Mouse (Mus musculus) neural tube, embryonic 14.5 days (tissue): Measurements from ENCODE around the gene Cd1d1. TPM values are rescaled to one million over a fixed set of nuclear protein-coding genes. Genes with fewer than 3 reads are reported as not detected.
A peak's percentile ranks its signal among the peaks of the same experiment; 100 is the strongest.

Experiments
- ATAC-seq: fragments of 200-750 bp; cut with Nextera tagmentation; 2 replicates; pipeline ENCODE4 v1.8.0; 2017; ENCODE audit warnings: low read depth, mild to moderate bottlenecking, moderate TSS enrichment, moderate library complexity
- H3K27ac ChIP-seq: fragments of 300-500 bp; sonication (generic); 2 replicates; pipeline ENCODE4 v1.5.1; 2014; ENCODE audit warnings: low read depth, mild to moderate bottlenecking, control low read depth, low read length, moderate library complexity, mixed read lengths
- H3K27me3 ChIP-seq: fragments of 300-500 bp; sonication (generic); 2 replicates; pipeline ENCODE4 v1.6.1; 2014; ENCODE audit warnings: low read length; ENCODE audit not compliant: control insufficient read depth, insufficient read depth
- H3K36me3 ChIP-seq: fragments of 300-500 bp; sonication (generic); 2 replicates; pipeline ENCODE4 v1.6.1; 2014; ENCODE audit warnings: low read length, mixed read lengths; ENCODE audit not compliant: control insufficient read depth, insufficient read depth
- H3K4me1 ChIP-seq: fragments of 300-500 bp; sonication (generic); 2 replicates; pipeline ENCODE4 v1.6.1; 2014; ENCODE audit warnings: low read length; ENCODE audit not compliant: control insufficient read depth, insufficient read depth
- H3K4me2 ChIP-seq: fragments of 300-500 bp; sonication (generic); 2 replicates; pipeline ENCODE4 v1.6.1; 2014; ENCODE audit warnings: mild to moderate bottlenecking, low read depth, low read length, control low read depth
- H3K4me3 ChIP-seq: fragments of 300-500 bp; sonication (generic); 2 replicates; pipeline ENCODE4 v1.5.1; 2014; ENCODE audit warnings: low read depth, low read length, control low read depth, mixed read lengths
- H3K9ac ChIP-seq: fragments of 300-500 bp; sonication (generic); replicated peaks from 2 replicates; pipeline ENCODE4 v1.6.1; 2014; ENCODE audit warnings: low read depth, mild to moderate bottlenecking, control low read depth, low read length, mixed read lengths
- H3K9me3 ChIP-seq: fragments of 300-500 bp; sonication (generic); 2 replicates; pipeline ENCODE4 v1.6.1; 2016; ENCODE audit warnings: low read length; ENCODE audit not compliant: control insufficient read depth
- WGBS: fragments of 180-500 bp; shearing (Covaris S2); extraction: QIAGEN DNeasy Blood & Tissue Kit; methylation state at CpG from one replicate; pipeline ENCODE4 v1.1.7; 2014; 5-methylcytosine and 5-hydroxymethylcytosine counted together
- polyA plus RNA-seq: library from polyadenylated mRNA; unstranded; fragments of >200 nt; fragmentation: Nextera tagmentation; extraction: Ambion mirVana; gene quantifications from 2 replicates; pipeline ENCODE4 v1.2.1, GENCODE M21; 2014

Cd1d1 gene
- 52.4 and 58.7 TPM in 2 replicates for polyA plus RNA-seq

DNA sequence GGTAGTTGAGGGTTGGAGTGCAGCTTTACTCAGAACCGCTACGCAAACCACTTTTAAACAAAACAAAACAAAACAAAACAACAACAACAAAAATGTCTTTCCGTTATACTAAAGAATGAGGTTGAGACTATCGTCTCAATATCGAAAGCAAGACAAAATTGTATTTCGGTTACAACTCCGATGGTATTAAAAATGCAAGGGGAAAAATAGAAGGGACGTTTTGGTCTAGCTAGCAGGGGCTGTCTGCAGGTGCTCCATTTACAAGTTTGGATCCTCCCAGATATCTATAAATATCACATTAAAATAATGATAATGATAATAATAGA, at the start of gene Cd1d1:
Gene Cd1d1, minus strand, starts transcription at position 27 of the 326 bp plus-strand sequence.
- no peaks in the 10 kb centered on the region for H3K9me3 ChIP-seq
- H3K27ac ChIP-seq, result peak within 1 kb of the TSS; percentile 86
- H3K36me3 ChIP-seq, result no peaks in the 10 kb centered on the region
- WGBS, result 28% methylated on average over 8 of the region's 8 CpGs
- ATAC-seq, result no peak
- 0 out of 2 replicates have a peak, but pooled peaks cover 2% of the 10 kb centered on the region for H3K4me1 ChIP-seq
- H3K4me2 ChIP-seq, result peak within 1 kb of the TSS; percentile 68
- H3K4me3 ChIP-seq, result peak within 1 kb of the TSS; percentile 42
- no peaks in the 10 kb centered on the region for H3K27me3 ChIP-seq
- peak within 1 kb of the TSS; percentile 62 for H3K9ac ChIP-seq

DNA sequence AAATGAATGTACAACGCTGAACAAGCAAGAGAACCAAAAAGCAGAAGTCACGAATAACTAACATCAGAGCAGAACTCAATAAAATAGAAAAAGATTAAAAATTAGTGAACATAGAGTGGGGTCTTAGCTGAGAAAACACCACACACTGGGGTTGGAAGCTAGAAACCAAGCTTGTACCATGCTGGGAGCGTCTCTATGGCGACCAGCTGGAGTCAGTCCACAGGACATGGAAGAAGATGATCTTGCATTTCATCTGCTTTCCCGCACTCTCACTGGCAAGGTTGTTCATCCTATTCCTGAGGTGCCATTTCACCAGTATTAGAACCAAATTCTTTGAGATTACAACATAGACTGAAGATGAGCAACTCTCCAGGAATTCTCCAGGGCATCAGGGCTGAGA, 48.6 kb upstream of the Cd1d1 start:
- Histone ChIP-seq H3K27me3 (no peaks in the 10 kb centered on the region), H3K4me3 (no peak overlapping the region), H3K27ac (no peak overlapping the region), H3K4me2 (no peak overlapping the region), H3K4me1 (no peaks in the 10 kb centered on the region), H3K36me3 (no peaks in the 10 kb centered on the region), H3K9me3 (no peaks in the 10 kb centered on the region), H3K9ac (no peak overlapping the region)
- 84% methylated on average over 5 of the region's 5 CpGs for WGBS
- no peak for ATAC-seq

DNA sequence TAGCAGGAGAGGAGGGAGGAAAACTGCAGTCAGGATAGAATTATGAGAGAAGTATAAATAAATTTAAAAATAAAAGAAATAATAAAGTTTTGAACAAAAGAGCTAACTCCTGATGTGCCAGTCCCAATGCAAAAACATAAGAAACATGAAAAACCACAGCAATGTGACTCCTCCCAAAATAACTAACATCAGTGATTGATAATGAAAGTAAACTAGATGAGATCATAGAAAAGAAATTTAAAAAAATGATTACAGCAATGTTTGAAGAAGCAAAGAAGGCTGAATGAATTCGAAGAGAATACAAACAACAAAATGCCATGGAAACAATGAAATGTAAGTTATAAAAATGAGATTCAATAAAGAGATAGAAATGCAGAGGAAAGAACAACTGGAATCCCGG, 42.5 kb upstream of the Cd1d1 start:
- Histone ChIP-seq H3K9me3 (no peaks in the 10 kb centered on the region), H3K27ac (no peak overlapping the region), H3K36me3 (no peaks in the 10 kb centered on the region), H3K27me3 (no peaks in the 10 kb centered on the region), H3K4me2 (no peak overlapping the region), H3K4me3 (no peak overlapping the region), H3K9ac (no peak overlapping the region), H3K4me1 (no peaks in the 10 kb centered on the region)
- no peak for ATAC-seq
- WGBS, result 77% methylated on average over 2 of the region's 2 CpGs

DNA sequence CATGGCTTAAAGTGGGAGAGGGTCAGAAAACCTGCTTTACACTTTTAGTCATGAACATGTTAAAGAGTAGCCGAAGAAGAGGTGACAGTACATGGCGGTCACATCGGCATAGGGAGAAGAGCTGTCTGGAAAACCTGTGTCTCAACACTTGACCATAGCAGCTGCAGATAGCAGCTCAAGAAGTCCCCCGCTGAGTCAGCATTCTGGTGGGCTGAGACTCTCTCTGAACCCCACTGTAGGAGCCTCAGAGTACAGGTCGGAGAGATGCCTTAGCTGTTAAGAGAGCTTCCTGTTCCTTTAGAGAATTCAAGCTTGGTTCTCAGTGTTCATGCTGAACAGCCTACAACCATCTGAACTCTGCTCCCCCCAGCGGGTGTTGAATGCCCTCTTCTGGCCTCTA, 39.3 kb upstream of the Cd1d1 start:
- no peak overlapping the region for H3K4me3 ChIP-seq
- no peak overlapping the region for H3K27ac ChIP-seq
- H3K9ac ChIP-seq, result no peak overlapping the region
- H3K27me3 ChIP-seq, result no peaks in the 10 kb centered on the region
- no peak for ATAC-seq
- no peaks in the 10 kb centered on the region for H3K4me1 ChIP-seq
- no peaks in the 10 kb centered on the region for H3K36me3 ChIP-seq
- H3K4me2 ChIP-seq, result no peak overlapping the region
- whole genome bisulfite sequencing, result 85% methylated on average over 6 of the region's 6 CpGs
- H3K9me3 ChIP-seq, result no peaks in the 10 kb centered on the region

DNA sequence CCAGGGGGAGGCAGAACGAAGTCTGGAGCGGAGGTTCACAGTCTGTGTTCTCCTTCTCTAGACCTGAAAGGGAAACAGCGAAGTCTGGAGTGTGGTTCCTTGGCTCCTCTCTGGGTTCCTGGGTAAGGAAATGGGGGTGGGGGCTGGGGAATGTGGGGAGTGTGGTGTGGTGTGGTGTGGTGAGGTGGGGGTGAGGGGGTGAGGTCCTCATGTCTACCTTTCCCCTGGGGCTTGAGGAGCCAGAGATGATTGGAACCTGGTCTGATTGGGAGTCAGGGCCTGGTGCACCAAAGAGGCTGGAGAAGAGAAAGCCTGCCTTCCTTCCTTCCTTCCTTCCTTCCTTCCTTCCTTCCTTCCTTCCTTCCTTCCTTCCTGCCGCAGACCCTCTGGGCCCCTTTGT, 34.8 kb upstream of the Cd1d1 start:
- Histone ChIP-seq H3K9ac (no peak overlapping the region), H3K36me3 (no peaks in the 10 kb centered on the region), H3K4me1 (no peaks in the 10 kb centered on the region), H3K27me3 (no peaks in the 10 kb centered on the region), H3K4me3 (no peak overlapping the region), H3K4me2 (no peak overlapping the region), H3K27ac (no peak overlapping the region), H3K9me3 (no peaks in the 10 kb centered on the region)
- no peak for ATAC-seq
- WGBS, result 97% methylated on average over 4 of the region's 4 CpGs

DNA sequence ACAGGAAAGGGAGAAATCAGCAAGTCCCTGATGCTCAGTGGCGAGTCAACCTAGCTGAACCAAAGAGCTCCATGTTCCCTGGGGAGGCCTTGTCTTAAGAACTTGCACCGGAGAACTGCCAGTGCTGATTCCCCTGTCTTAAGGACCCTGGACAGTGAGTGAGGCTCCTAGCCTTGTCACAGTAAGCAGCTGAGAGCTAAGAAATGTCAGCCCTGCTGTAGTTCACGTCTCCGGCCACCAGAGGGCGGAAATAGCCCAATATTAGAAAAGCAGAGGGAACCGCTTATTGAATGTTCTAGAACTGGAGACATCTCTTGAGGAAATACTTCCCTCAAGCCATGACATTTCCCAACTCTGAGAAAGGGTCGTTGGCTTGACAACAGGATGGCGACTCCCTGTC, 34.1 kb upstream of the Cd1d1 start:
- Histone ChIP-seq H3K4me1 (no peaks in the 10 kb centered on the region), H3K9ac (no peak overlapping the region), H3K27ac (no peak overlapping the region), H3K4me2 (no peak overlapping the region), H3K9me3 (no peaks in the 10 kb centered on the region), H3K27me3 (no peaks in the 10 kb centered on the region), H3K4me3 (no peak overlapping the region), H3K36me3 (no peaks in the 10 kb centered on the region)
- peak; percentile 31; the same call in 1 of the 2 replicates for ATAC-seq
- WGBS, result 31% methylated on average over 8 of the region's 8 CpGs

DNA sequence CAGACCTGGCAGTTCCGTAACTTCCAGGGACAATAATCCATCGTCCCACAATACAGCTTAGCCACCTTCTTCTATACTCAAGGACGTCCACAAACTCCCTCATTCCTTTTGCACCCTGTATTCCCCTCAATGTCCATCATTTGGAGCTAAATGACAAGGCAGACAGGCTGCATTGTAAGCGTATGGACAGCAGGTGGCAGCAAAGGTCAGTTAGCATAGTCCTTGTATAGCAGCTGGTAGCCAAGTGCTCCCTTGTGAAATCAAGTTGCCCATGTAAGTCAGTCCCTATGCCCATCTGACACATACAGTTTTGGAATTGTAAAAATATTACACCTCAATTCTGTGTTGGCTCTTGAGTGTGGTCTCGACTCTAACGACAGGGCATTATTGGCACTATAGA, 31.6 kb upstream of the Cd1d1 start:
- no peak overlapping the region for H3K9ac ChIP-seq
- no peaks in the 10 kb centered on the region for H3K9me3 ChIP-seq
- ATAC-seq, result peak; percentile 61; the same call in 1 of the 2 replicates
- H3K27me3 ChIP-seq, result no peaks in the 10 kb centered on the region
- no peak overlapping the region for H3K4me3 ChIP-seq
- H3K4me2 ChIP-seq, result no peak overlapping the region
- H3K36me3 ChIP-seq, result no peaks in the 10 kb centered on the region
- WGBS, result 20% methylated on average over 6 of the region's 6 CpGs
- H3K4me1 ChIP-seq, result no peaks in the 10 kb centered on the region
- no peak overlapping the region for H3K27ac ChIP-seq

DNA sequence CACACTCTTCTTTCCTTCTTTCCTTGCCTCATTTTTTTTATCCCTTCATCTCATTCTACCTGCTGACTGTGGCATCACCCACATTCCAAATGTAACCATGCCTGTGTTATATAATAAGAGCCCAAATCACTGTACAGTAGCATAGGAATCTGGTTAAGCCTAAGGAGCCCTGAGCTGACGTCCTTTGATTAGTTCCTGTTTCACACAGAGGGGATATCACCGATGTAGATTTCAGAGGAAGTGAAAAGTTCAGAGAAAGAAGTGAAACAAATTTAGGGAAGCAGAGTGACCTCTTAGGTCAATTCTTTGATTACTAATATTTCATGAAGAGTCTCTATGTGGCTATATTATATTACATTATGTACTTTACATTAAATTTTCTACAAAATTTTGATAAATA, 18.5 kb upstream of the Cd1d1 start:
- H3K4me2 ChIP-seq, result no peak overlapping the region
- H3K4me3 ChIP-seq, result no peak overlapping the region
- H3K9me3 ChIP-seq, result no peaks in the 10 kb centered on the region
- no peaks in the 10 kb centered on the region for H3K36me3 ChIP-seq
- H3K27ac ChIP-seq, result no peak overlapping the region
- 91% methylated on average over 2 of the region's 2 CpGs for WGBS
- H3K27me3 ChIP-seq, result no peaks in the 10 kb centered on the region
- no peak overlapping the region for H3K9ac ChIP-seq
- no peaks in the 10 kb centered on the region for H3K4me1 ChIP-seq
- ATAC-seq, result no peak

DNA sequence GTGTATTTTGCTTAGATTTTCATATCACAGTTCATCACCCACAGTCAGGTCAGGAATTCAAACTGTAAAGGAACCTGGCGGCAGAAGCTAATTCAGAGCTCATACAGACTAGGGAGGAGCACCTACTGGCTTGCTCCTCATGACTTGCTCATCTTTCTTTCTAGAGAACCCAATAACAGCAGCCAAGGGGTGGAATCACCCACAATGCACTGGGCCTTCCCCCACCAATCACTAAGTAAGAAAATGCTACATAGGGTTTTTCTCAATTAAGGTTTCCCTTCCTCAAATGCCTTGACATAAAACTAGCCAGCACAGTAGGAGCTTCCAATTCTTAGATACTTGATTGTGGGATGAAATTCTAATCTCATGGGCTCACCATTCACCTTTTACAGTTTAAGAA, 17.8 kb upstream of the Cd1d1 start:
- H3K27me3 ChIP-seq, result no peaks in the 10 kb centered on the region
- H3K27ac ChIP-seq, result no peak overlapping the region
- H3K9me3 ChIP-seq, result no peaks in the 10 kb centered on the region
- no peak overlapping the region for H3K9ac ChIP-seq
- no peaks in the 10 kb centered on the region for H3K4me1 ChIP-seq
- no peaks in the 10 kb centered on the region for H3K36me3 ChIP-seq
- 93% methylated on average over 1 of the region's 1 CpGs for WGBS
- no peak overlapping the region for H3K4me2 ChIP-seq
- no peak overlapping the region for H3K4me3 ChIP-seq
- ATAC-seq, result no peak

DNA sequence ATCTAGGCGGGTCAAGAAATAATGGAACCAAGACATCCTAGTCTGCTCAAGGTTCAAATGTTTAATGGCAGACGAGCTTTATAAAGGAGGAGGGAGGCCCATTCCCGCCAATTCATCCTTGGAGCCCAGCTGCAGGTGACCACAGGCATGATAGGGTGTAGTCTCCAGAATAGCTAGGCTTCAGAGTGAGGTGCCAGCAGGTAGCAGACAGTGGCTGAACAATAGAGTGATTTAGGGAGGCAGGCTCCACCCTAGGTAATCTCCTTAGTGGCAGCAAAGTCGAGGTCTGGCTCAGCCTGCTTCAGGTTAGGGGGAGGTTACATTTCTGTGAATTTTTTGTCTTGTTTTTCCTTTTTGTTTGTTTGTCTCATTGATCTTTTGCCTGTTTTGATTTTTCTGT, 16.7 kb upstream of the Cd1d1 start:
- Histone ChIP-seq H3K4me3 (no peak overlapping the region), H3K4me1 (no peaks in the 10 kb centered on the region), H3K4me2 (no peak overlapping the region), H3K36me3 (no peaks in the 10 kb centered on the region), H3K9ac (no peak overlapping the region), H3K9me3 (no peaks in the 10 kb centered on the region), H3K27me3 (no peaks in the 10 kb centered on the region), H3K27ac (no peak overlapping the region)
- WGBS, result 47% methylated on average over 4 of the region's 4 CpGs
- no peak for ATAC-seq
